Mouse (Mus musculus): ENCODE data around the gene Psmb5. TPM values are rescaled to one million over a fixed set of nuclear protein-coding genes. Genes with fewer than 3 reads are reported as not detected.

Gene Psmb5
- polyA plus RNA-seq, 3 experiments from 2014 or later = 131 to 214 (median 136) TPM

Other genes with a start within 250 kb of the Psmb5 start
- gene Slc7a7, start 200.2 kb downstream of the Psmb5 start, polyA plus RNA-seq (2017; shearing (Covaris generic)) = 1 to 10 TPM in 1 of 3 experiments, under 1 TPM in 2; 0.42 to 2.5 (median 0.49) TPM
- 100 to 1,000 TPM; 253 to 303 (median 292) TPM for gene Mrpl52, start 191.1 kb downstream of the Psmb5 start, polyA plus RNA-seq (2017; shearing (Covaris generic))
- gene Mmp14, start 186.4 kb downstream of the Psmb5 start, polyA plus RNA-seq (2017; shearing (Covaris generic)) = under 1 TPM in 2 of 3 experiments, not detected in 1; 0.29 to 0.47 TPM
- 10 to 100 TPM; 52.5 to 66.4 (median 63.3) TPM for gene Lrp10, start 153.9 kb downstream of the Psmb5 start, polyA plus RNA-seq (2017; shearing (Covaris generic))
- gene Rem2, start 141.9 kb downstream of the Psmb5 start, polyA plus RNA-seq (2017; shearing (Covaris generic)) = under 1 TPM; 0.50 to 0.58 (median 0.57) TPM
- 10 to 100 TPM; 27.9 to 47.0 (median 36.6) TPM for gene Prmt5, start 100.5 kb downstream of the Psmb5 start, polyA plus RNA-seq (2017; shearing (Covaris generic))
- 10 to 100 TPM; 24.6 to 39.7 (median 31.6) TPM for gene Haus4, start 63.4 kb downstream of the Psmb5 start, polyA plus RNA-seq (2017; shearing (Covaris generic))
- gene Ajuba, start 40.5 kb downstream of the Psmb5 start, polyA plus RNA-seq (2017; shearing (Covaris generic)) = under 1 TPM; 0.10 to 0.25 (median 0.15) TPM
- 1 to 10 TPM; 1.5 to 2.5 (median 1.7) TPM for gene 4931414P19Rik, start 12.0 kb downstream of the Psmb5 start, polyA plus RNA-seq (2017; shearing (Covaris generic))
- gene Psmb11, start 3.4 kb upstream of the Psmb5 start, polyA plus RNA-seq (2017; shearing (Covaris generic)) = not detected
- gene Gm17606, start 22.9 kb upstream of the Psmb5 start, polyA plus RNA-seq (2017; shearing (Covaris generic)) = not detected
- gene Cdh24, start 23.3 kb upstream of the Psmb5 start, polyA plus RNA-seq (2017; shearing (Covaris generic)) = under 1 TPM; 0.12 to 0.42 (median 0.15) TPM
- gene 1700123O20Rik, start 68.2 kb upstream of the Psmb5 start, polyA plus RNA-seq (2017; shearing (Covaris generic)) = 10 to 100 TPM; 87.2 to 94.2 (median 92.9) TPM
- 100 to 1,000 TPM; 108 to 175 (median 154) TPM for gene Acin1, start 68.9 kb upstream of the Psmb5 start, polyA plus RNA-seq (2017; shearing (Covaris generic))
- gene Gm29776, start 80.8 kb upstream of the Psmb5 start, polyA plus RNA-seq (2017; shearing (Covaris generic)) = under 1 TPM in 2 of 3 experiments, not detected in 1; 0.28 to 0.40 TPM
- gene Cebpe, start 94.2 kb upstream of the Psmb5 start, polyA plus RNA-seq (2017; shearing (Covaris generic)) = not detected
- under 1 TPM in 2 of 3 experiments, not detected in 1; 0.20 to 0.29 TPM for gene Slc7a8, start 163.9 kb upstream of the Psmb5 start, polyA plus RNA-seq (2017; shearing (Covaris generic))
- not detected for gene Rnf212b, start 196.1 kb upstream of the Psmb5 start, polyA plus RNA-seq (2017; shearing (Covaris generic))

All from inflammation-experienced regulatory T-cells, adult 6 months (primary cell).